Mouse (Mus musculus): Measurements from ENCODE around the gene Cntnap1. TPM values are rescaled to one million over a fixed set of nuclear protein-coding genes. Genes with fewer than 3 reads are reported as not detected.
A peak's percentile ranks its signal among the peaks of the same experiment; 100 is the strongest.

The Cntnap1 gene
- polyA plus RNA-seq, 1 experiment from 2014 or later: 3.8 TPM

GRCm38 (mm10) chr11:101174851-101175628 lies 4.7 kb downstream of the Cntnap1 start, which contains the start of gene Ccr10:
Gene Ccr10, minus strand, starts transcription at chr11:101175443.
- WGBS: 19% methylated on average over 14 of the region's 14 CpGs
- H3K36me3 ChIP-seq (replicated peaks): no peaks in the 10 kb centered on the region
- H3K9ac ChIP-seq: peak within 1 kb of the TSS; percentile 46
- H3K4me3 ChIP-seq: peak within 1 kb of the TSS; percentile 43
- peaks cover 74% of the 10 kb centered on the region for H3K4me1 ChIP-seq
- H3K4me2 ChIP-seq: peak within 1 kb of the TSS; percentile 57
- no peak for ATAC-seq (replicated peaks)
- H3K27ac ChIP-seq: peak within 1 kb of the TSS; percentile 66
- H3K9me3 ChIP-seq: no peaks in the 10 kb centered on the region
- peaks cover 25% of the 10 kb centered on the region for H3K27me3 ChIP-seq (replicated peaks)

GRCm38 (mm10) chr11:101175636-101176116 lies 5.4 kb downstream of the Cntnap1 start:
- Histone ChIP-seq H3K27ac (peak overlapping the region; percentile 66; the same call in 1 of the 2 replicates), H3K4me1 (peaks cover 67% of the 10 kb centered on the region), H3K9me3 (no peaks in the 10 kb centered on the region), H3K4me3 (peak overlapping the region; percentile 43), H3K9ac (peak overlapping the region; percentile 46), H3K27me3 (replicated peaks) (peaks cover 25% of the 10 kb centered on the region), H3K36me3 (replicated peaks) (no peaks in the 10 kb centered on the region), H3K4me2 (peak overlapping the region; percentile 57)
- WGBS: 8% methylated on average over 11 of the region's 11 CpGs
- no peak for ATAC-seq (replicated peaks)

DNA sequence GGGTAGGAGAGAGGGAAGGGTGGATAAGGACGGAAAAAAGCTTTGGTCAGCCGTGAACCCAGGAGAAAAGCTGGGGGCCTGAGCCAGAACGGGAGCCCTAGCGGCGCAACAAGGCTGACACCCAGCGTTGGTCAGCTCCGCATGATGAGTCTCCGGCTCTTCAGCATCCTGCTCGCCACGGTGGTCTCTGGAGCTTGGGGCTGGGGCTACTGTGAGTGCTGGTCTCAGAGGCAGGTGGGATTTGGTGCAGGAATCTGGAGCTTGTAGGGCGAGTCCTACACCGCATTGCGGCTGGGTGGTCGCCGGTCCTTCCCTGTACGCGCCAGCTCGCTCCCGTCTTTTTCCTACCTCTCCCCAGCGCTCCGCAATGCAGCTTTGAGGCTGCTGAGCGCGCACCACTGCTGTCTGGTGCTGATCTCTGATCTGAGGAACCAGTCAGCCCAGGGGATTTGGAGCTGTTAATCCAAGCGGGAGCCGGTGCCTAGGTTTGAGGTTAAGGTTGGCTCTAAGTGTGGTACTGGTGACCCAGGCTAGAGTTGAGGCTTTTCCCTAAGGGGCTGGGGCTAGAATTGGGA lies 5.9 kb downstream of the Cntnap1 start:
- Histone ChIP-seq H3K4me1 (peaks cover 63% of the 10 kb centered on the region), H3K27ac (peak overlapping the region; percentile 66), H3K27me3 (replicated peaks) (peaks cover 25% of the 10 kb centered on the region), H3K4me2 (peak overlapping the region; percentile 57), H3K36me3 (replicated peaks) (no peaks in the 10 kb centered on the region), H3K9me3 (no peaks in the 10 kb centered on the region), H3K9ac (peak overlapping the region; percentile 46), H3K4me3 (peak overlapping the region; percentile 43)
- no peak for ATAC-seq (replicated peaks)
- under 1% methylated on average over 25 of the region's 25 CpGs for WGBS

DNA sequence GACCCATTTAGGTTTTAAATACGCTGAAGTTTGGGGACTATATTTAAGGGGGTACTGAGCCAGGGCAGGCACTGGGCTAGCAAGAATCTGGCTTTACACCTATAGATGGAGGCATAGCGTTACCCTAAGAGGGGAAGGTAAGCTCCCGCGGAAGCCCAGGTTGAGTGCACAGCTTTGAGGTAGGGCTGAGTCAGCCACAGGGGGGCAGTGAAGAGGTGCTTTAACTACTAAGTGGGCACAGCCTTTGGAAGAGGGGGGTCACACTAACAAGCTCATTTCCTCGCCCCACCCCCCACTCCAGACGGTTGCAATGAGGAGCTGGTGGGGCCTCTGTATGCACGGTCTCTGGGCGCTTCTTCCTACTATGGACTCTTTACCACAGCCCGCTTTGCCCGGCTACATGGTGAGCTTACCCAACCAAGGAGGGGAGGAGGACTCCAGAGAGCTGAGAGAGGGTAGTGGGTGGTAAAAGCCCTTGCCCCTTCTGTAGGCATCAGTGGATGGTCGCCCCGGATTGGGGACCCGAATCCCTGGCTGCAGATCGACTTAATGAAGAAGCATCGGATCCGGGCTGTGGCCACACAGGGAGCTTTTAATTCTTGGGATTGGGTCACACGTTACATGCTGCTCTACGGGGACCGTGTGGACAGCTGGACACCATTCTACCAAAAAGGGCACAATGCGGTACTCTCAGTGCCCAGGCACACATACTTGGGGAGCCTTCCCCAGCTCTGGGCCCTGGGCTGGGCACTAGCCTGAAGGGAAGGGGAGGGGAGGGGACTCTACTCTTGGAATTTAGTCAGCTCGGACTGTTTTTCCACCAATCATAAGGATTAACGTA lies 6.8 kb downstream of the Cntnap1 start:
- peaks cover 56% of the 10 kb centered on the region for H3K4me1 ChIP-seq
- H3K4me2 ChIP-seq: peak overlapping the region; percentile 57
- no peak; the same call in 1 of the 2 replicates for ATAC-seq (replicated peaks)
- H3K27ac ChIP-seq: no peak overlapping the region
- no peaks in the 10 kb centered on the region for H3K36me3 ChIP-seq (replicated peaks)
- peaks cover 25% of the 10 kb centered on the region for H3K27me3 ChIP-seq (replicated peaks)
- 23% methylated on average over 22 of the region's 22 CpGs for WGBS
- 0 out of 2 replicates have a peak overlapping the region, but pooled peaks have one; percentile 46 for H3K9ac ChIP-seq
- no peaks in the 10 kb centered on the region for H3K9me3 ChIP-seq
- H3K4me3 ChIP-seq: peak overlapping the region; percentile 43

DNA sequence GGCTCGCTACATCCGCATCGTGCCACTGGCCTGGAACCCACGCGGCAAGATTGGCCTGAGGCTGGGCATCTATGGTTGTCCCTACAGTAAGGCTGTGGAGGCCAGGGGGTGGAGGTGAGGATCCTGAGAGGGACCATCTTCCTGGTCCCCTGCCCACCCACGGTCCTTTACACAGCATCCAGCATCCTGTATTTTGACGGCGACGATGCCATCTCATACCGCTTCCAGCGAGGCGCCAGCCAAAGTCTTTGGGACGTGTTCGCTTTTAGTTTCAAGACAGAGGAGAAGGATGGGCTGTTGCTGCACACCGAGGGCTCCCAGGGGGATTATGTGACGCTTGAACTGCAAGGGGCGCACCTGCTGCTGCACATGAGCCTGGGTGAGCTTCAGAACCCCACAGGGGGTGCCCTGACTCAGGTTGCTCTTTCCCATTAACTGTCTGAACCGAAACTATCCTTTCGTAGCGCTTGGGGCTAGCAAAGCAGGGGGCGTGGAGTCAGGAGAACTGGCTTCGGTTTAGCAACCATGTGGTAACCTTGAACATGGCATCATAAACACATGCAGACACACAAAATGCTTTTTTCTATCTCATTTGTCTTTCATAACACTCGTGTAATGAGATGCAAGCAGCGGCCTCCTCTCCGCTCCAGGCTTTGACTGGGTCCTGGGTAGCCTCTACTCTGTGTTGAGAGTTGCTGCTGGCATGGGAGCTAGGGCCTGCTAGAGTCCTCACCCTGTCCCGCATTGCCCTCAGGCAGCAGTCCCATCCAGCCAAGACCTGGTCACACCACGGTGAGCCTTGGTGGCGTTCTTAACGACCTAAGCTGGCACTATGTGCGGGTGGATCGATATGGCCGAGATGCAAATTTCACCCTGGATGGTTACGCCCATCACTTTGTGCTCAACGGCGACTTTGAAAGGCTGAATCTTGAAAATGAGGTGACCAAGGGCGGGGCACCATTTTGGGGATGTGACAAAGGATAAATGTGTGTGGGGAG lies 8.0 kb downstream of the Cntnap1 start:
- Histone ChIP-seq H3K4me3 (0 out of 2 replicates have a peak overlapping the region, but pooled peaks have one; percentile 1), H3K4me1 (peaks cover 46% of the 10 kb centered on the region), H3K36me3 (replicated peaks) (0 out of 2 replicates have a peak, but pooled peaks cover 4% of the 10 kb centered on the region), H3K27me3 (replicated peaks) (peaks cover 25% of the 10 kb centered on the region), H3K4me2 (no peak overlapping the region), H3K9me3 (no peaks in the 10 kb centered on the region), H3K27ac (no peak overlapping the region), H3K9ac (no peak overlapping the region)
- WGBS: 50% methylated on average over 36 of the region's 36 CpGs
- no peak for ATAC-seq (replicated peaks)

- no peak overlapping the region for H3K27ac ChIP-seq
- H3K9ac ChIP-seq: no peak overlapping the region
- no peak overlapping the region for H3K4me3 ChIP-seq
- H3K36me3 ChIP-seq (replicated peaks): 0 out of 2 replicates have a peak, but pooled peaks cover 5% of the 10 kb centered on the region
- H3K4me1 ChIP-seq: peaks cover 36% of the 10 kb centered on the region
- WGBS: 75% methylated on average over 15 of the region's 15 CpGs
- H3K9me3 ChIP-seq: no peaks in the 10 kb centered on the region
- H3K4me2 ChIP-seq: no peak overlapping the region
- H3K27me3 ChIP-seq (replicated peaks): peaks cover 25% of the 10 kb centered on the region
- ATAC-seq (replicated peaks): no peak
These were observed 9.0 kb downstream of the Cntnap1 start for GRCm38 (mm10) chr11:101179306-101179705.

GRCm38 (mm10) chr11:101180261-101180660 lies 9.9 kb downstream of the Cntnap1 start:
- no peak overlapping the region for H3K27ac ChIP-seq
- 0 out of 2 replicates have a peak, but pooled peaks cover 5% of the 10 kb centered on the region for H3K36me3 ChIP-seq (replicated peaks)
- H3K4me1 ChIP-seq: peaks cover 27% of the 10 kb centered on the region
- H3K4me2 ChIP-seq: no peak overlapping the region
- no peak overlapping the region for H3K4me3 ChIP-seq
- no peak for ATAC-seq (replicated peaks)
- peaks cover 18% of the 10 kb centered on the region for H3K27me3 ChIP-seq (replicated peaks)
- no peaks in the 10 kb centered on the region for H3K9me3 ChIP-seq
- WGBS: 67% methylated on average over 17 of the region's 17 CpGs
- H3K9ac ChIP-seq: no peak overlapping the region

DNA sequence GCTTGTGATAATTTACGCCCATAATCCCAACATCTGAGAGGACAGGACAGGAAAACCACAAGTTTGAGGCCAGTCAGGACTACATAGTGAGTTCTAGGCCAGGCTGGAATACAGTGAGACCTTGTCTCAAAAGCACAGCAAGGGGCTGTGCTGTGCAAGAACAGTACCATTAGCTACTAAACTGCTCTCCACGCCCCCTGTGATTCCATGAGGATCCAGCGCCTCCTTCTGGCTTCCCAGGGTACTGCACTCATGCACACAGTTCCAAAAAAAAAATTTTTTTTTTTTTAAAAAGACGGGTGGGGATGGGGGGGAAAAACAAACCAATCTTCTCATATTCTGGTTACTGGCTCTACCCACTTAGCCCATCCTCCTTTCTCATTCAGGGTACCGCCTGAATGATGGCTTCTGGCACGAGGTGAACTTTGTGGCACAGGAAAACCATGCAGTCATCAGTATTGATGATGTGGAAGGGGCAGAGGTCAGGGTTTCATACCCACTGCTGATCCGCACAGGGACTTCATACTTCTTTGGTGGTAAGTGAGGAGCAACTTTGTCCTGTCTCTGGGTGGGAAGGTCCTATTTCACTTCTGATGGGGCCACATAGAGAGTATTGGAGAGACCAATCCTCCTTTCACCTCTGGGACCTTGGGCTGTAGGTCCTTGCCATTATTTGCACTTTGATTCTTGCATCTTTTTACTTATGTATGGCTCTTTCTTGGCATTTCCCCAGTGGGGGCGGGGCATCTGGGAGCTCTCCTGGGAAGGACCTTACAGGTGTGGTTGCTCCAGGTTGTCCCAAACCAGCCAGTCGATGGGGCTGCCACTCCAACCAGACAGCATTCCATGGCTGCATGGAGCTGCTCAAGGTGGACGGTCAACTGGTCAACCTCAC lies 10.8 kb downstream of the Cntnap1 start:
- H3K36me3 ChIP-seq (replicated peaks): 0 out of 2 replicates have a peak, but pooled peaks cover 5% of the 10 kb centered on the region
- ATAC-seq (replicated peaks): no peak
- WGBS: 44% methylated on average over 10 of the region's 10 CpGs
- H3K27me3 ChIP-seq (replicated peaks): peaks cover 18% of the 10 kb centered on the region
- no peak overlapping the region for H3K27ac ChIP-seq
- peaks cover 21% of the 10 kb centered on the region for H3K4me1 ChIP-seq
- H3K4me2 ChIP-seq: no peak overlapping the region
- H3K4me3 ChIP-seq: no peak overlapping the region
- H3K9me3 ChIP-seq: no peaks in the 10 kb centered on the region
- no peak overlapping the region for H3K9ac ChIP-seq

DNA sequence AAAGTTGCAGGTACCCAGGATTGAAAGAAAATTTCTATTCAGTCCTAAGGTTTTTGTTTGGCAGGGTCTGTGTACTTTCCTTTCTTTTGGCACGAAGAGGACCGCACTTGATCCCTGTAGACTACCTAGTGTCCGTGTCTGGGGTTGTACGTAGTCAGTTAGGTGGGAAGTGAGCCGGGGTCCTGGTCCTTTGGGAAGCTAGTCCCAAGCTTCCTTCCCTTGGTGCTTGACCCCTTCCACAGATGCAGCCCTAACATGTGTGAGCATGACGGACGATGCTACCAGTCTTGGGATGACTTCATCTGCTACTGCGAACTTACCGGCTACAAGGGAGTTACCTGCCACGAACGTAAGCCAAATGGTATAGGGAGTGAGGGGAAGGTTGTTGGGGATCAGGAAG lies 11.6 kb downstream of the Cntnap1 start:
- H3K9me3 ChIP-seq: no peaks in the 10 kb centered on the region
- H3K4me2 ChIP-seq: no peak overlapping the region
- no peak overlapping the region for H3K9ac ChIP-seq
- no peak for ATAC-seq (replicated peaks)
- H3K27ac ChIP-seq: no peak overlapping the region
- H3K27me3 ChIP-seq (replicated peaks): peaks cover 16% of the 10 kb centered on the region
- no peak overlapping the region for H3K4me3 ChIP-seq
- H3K4me1 ChIP-seq: peaks cover 14% of the 10 kb centered on the region
- WGBS: 91% methylated on average over 11 of the region's 11 CpGs
- H3K36me3 ChIP-seq (replicated peaks): 0 out of 2 replicates have a peak, but pooled peaks cover 5% of the 10 kb centered on the region

- no peak for ATAC-seq (replicated peaks)
- no peak overlapping the region for H3K9ac ChIP-seq
- WGBS: 72% methylated on average over 14 of the region's 14 CpGs
These were observed 12.6 kb downstream of the Cntnap1 start for GRCm38 (mm10) chr11:101182771-101183517.

More at GRCm38 (mm10) chr11:101182771-101183517, 12.6 kb downstream of the Cntnap1 start:
- peaks cover 5% of the 10 kb centered on the region; the same call in 1 of the 2 replicates for H3K4me1 ChIP-seq
- no peak overlapping the region for H3K27ac ChIP-seq
- H3K4me3 ChIP-seq: no peak overlapping the region
- H3K9me3 ChIP-seq: no peaks in the 10 kb centered on the region
- 0 out of 2 replicates have a peak, but pooled peaks cover 5% of the 10 kb centered on the region for H3K36me3 ChIP-seq (replicated peaks)
- H3K27me3 ChIP-seq (replicated peaks): peaks cover 6% of the 10 kb centered on the region
- H3K4me2 ChIP-seq: no peak overlapping the region
